Mouse (Mus musculus): ENCODE results near the gene Gcc1. TPM values are rescaled to one million over a fixed set of nuclear protein-coding genes. Genes with fewer than 3 reads are reported as not detected.

The Gcc1 gene
- total RNA-seq (2021), result 10 to 100 TPM; 20.9 to 25.7 TPM
- long read RNA-seq, experiment 1, full-length matches to known transcripts, result 30 of 36 reads
- long read RNA-seq, experiment 1, partial matches to known transcripts, result 0 of 36 reads
- long read RNA-seq, experiment 1, other reads (novel, unspliced or antisense), result 6 of 36 reads
- long read RNA-seq, experiment 2, full-length matches to known transcripts, result 15 of 23 reads
- long read RNA-seq, experiment 2, partial matches to known transcripts, result 0 of 23 reads
- long read RNA-seq, experiment 2, other reads (novel, unspliced or antisense), result 8 of 23 reads

GRCm38 (mm10) chr6:28428290-28428689 lies at the start of gene Gcc1:
Gene Gcc1 (minus strand): TSS chr6:28428390.
- intact Hi-C loops (cut with DNase I), result no loop called here
- Histone ChIP-seq H3K4me3 (no peak within 1 kb of the TSS), H3K27ac (no peak within 1 kb of the TSS)
- no peak for DNase-seq (ENCODE audit: extremely low spot score in 1 of 2, low spot score in 2 of 2)
- TF ChIP-seq CTCF (IDR thresholded peaks at IDR 0.05), result no peak

- intact Hi-C loops (cut with DNase I), result loop anchor here (5.0 kb wide), 1 partner anchor 213 kb away; no protein-coding TSS in a partner anchor
- DNase-seq (ENCODE audit: extremely low spot score in 1 of 2, low spot score in 2 of 2), result no peak
- H3K4me3 ChIP-seq, result no peak within 1 kb of the TSS
- TF ChIP-seq CTCF (IDR thresholded peaks at IDR 0.05), result no peak
- no peak within 1 kb of the TSS for H3K27ac ChIP-seq
These were observed 46.6 kb upstream of the Gcc1 start, which contains the start of gene Snd1 for GRCm38 (mm10) chr6:28474839-28475238. Gene Snd1 (plus strand): TSS chr6:28475139.

GRCm38 (mm10) chr6:28474211-28474610 lies 46.0 kb upstream of the Gcc1 start:
- Histone ChIP-seq H3K4me3 (no peak overlapping the region), H3K27ac (no peak overlapping the region)
- intact Hi-C loops (cut with DNase I), result no loop called here
- DNase-seq (ENCODE audit: extremely low spot score in 1 of 2, low spot score in 2 of 2), result no peak
- no peak for TF ChIP-seq CTCF (IDR thresholded peaks at IDR 0.05)

GRCm38 (mm10) chr6:28471284-28472035 lies 43.3 kb upstream of the Gcc1 start:
- intact Hi-C loops (cut with DNase I), result no loop called here

GRCm38 (mm10) chr6:28470621-28471020 lies 42.4 kb upstream of the Gcc1 start:
- no peak overlapping the region for H3K27ac ChIP-seq
- no peak for TF ChIP-seq CTCF (IDR thresholded peaks at IDR 0.05)
- DNase-seq (ENCODE audit: extremely low spot score in 1 of 2, low spot score in 2 of 2), result no peak
- H3K4me3 ChIP-seq, result no peak overlapping the region
- intact Hi-C loops (cut with DNase I), result no loop called here

More at GRCm38 (mm10) chr6:28471284-28472035, 43.3 kb upstream of the Gcc1 start:
- no peak overlapping the region for H3K4me3 ChIP-seq
- DNase-seq (ENCODE audit: extremely low spot score in 1 of 2, low spot score in 2 of 2), result no peak
- no peak for TF ChIP-seq CTCF (IDR thresholded peaks at IDR 0.05)
- H3K27ac ChIP-seq, result no peak overlapping the region

- intact Hi-C loops (cut with DNase I), result no loop called here
- no peak overlapping the region for H3K27ac ChIP-seq
These were observed 41.9 kb upstream of the Gcc1 start for GRCm38 (mm10) chr6:28470017-28470602.

DNA sequence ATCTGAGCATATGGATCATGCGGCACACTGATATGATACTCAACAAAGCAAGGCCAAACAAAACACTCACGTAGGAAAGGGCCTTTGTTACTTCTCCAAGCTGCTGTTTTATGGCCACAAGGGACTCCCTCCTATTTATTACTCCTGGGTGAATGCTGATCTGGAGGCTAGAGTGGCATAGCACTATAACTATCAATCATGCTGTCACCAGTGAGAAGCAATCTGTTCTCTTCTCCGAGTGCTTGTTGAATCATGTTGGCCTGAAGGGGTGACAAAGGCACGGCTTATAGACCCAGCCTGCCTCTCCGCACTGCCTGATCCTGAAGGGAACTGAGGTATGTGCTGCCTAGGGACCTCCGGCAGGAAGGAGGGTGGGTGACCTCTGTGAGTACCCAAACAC lies 36.4 kb upstream of the Gcc1 start:
- intact Hi-C loops (cut with DNase I), result no loop called here
- DNase-seq (ENCODE audit: extremely low spot score in 1 of 2, low spot score in 2 of 2), result no peak
- no peak for TF ChIP-seq CTCF (IDR thresholded peaks at IDR 0.05)
- Histone ChIP-seq H3K4me3 (no peak overlapping the region), H3K27ac (no peak overlapping the region)

More at GRCm38 (mm10) chr6:28470017-28470602, 41.9 kb upstream of the Gcc1 start:
- no peak for TF ChIP-seq CTCF (IDR thresholded peaks at IDR 0.05)
- DNase-seq (ENCODE audit: extremely low spot score in 1 of 2, low spot score in 2 of 2), result no peak
- no peak overlapping the region for H3K4me3 ChIP-seq

DNA sequence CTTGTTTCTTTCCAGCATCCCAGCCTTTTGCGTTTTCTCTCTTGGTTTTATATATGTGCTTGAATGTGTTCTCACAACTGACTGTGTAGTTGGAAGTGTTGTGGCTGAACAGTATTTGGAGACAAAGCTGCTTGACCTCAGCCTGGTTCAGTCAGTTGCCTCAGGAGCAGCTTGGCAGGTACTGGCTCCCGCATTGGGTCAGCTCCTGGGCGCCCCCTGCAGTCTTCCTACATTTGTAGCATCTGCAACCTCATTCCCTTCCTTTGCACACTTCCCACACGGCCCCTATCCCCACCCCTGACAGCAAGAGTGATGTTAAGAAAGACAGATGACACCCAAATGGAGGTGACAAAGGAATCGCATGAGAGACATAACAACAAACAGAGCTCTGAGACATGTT lies 32.3 kb upstream of the Gcc1 start:
- DNase-seq (ENCODE audit: extremely low spot score in 1 of 2, low spot score in 2 of 2), result peak; percentile 34 to 69
- Histone ChIP-seq H3K27ac (no peak overlapping the region), H3K4me3 (no peak overlapping the region)
- peak; percentile 72 for TF ChIP-seq CTCF (IDR thresholded peaks at IDR 0.05)
- intact Hi-C loops (cut with DNase I), result loop anchor here (2.0 kb wide), 1 partner anchor 122 kb away; no protein-coding TSS in a partner anchor

GRCm38 (mm10) chr6:28459221-28459668 lies 31.1 kb upstream of the Gcc1 start:
- no peak overlapping the region for H3K4me3 ChIP-seq
- no peak for TF ChIP-seq CTCF (IDR thresholded peaks at IDR 0.05)
- intact Hi-C loops (cut with DNase I), result no loop called here
- no peak overlapping the region for H3K27ac ChIP-seq
- DNase-seq (ENCODE audit: extremely low spot score in 1 of 2, low spot score in 2 of 2), result no peak

DNA sequence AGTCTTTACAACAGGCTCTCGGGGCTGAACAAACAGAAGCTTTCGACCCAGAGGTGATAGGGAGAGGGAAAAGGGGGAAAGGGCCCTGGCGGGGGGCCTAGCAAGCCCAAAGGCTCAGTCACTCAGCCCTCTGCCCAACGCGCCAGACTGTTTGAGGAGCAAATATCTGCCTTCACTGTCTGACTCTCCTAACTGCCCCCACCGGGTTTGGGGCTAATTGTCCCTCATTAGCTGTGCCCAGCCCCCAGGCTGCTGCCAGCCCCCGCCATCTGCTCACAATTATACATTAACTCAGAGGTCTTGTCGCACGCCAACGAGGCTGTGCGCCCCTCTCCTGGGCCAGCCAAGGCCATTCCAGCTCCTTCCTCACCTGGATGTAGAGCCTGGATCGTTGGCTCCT lies 22.8 kb upstream of the Gcc1 start:
- no peak overlapping the region for H3K4me3 ChIP-seq
- TF ChIP-seq CTCF (IDR thresholded peaks at IDR 0.05), result no peak
- intact Hi-C loops (cut with DNase I), result no loop called here

GRCm38 (mm10) chr6:28450481-28450880 lies 22.3 kb upstream of the Gcc1 start:
- TF ChIP-seq CTCF (IDR thresholded peaks at IDR 0.05), result no peak
- intact Hi-C loops (cut with DNase I), result no loop called here
- Histone ChIP-seq H3K27ac (no peak overlapping the region), H3K4me3 (no peak overlapping the region)
- DNase-seq (ENCODE audit: extremely low spot score in 1 of 2, low spot score in 2 of 2), result no peak

More for the DNA sequence above, 22.8 kb upstream of the Gcc1 start:
- DNase-seq (ENCODE audit: extremely low spot score in 1 of 2, low spot score in 2 of 2), result no peak
- H3K27ac ChIP-seq, result no peak overlapping the region

- no peak for DNase-seq (ENCODE audit: extremely low spot score in 1 of 2, low spot score in 2 of 2)
- no peak for TF ChIP-seq CTCF (IDR thresholded peaks at IDR 0.05)
- intact Hi-C loops (cut with DNase I), result no loop called here
- Histone ChIP-seq H3K4me3 (no peak within 1 kb of the TSS), H3K27ac (no peak within 1 kb of the TSS)
These were observed 21.1 kb upstream of the Gcc1 start, which contains the start of gene Pax4 for GRCm38 (mm10) chr6:28449253-28449652. Gene Pax4 (minus strand): TSS chr6:28449353.

Measured in left cerebral cortex, adult 2 months (tissue).